Mouse (Mus musculus): ENCODE measurements around the gene Eif4a3.
"Not testable (repeated sequence)": the region's sequence is repeated elsewhere in the genome, so short reads cannot be mapped to it uniquely, and the experiment has no call there.

The Eif4a3 gene

GRCm38 (mm10) chr11:119298917-119299316 is 972 bp downstream of the Eif4a3 start:
- in situ Hi-C loops (cut with MboI, MseI), result no loop called here

DNA sequence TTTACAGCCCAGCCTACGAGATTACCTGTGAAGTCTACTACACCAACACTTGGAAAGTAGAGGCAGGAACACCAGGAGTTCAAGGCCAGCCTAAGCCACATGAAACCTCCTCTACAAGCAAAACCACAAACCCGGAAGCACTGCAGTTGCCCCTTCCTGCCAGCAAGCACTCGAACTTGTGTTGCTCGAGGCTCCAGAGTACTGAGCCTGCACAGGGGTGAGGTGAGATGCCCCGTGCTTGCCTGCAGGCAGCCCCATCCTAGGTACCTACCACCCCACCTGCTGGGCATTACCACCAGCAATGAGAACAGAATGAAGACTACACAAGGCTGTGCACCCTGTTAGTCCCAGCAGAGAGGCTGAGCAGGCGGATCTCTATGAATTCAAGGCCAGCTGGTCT is 1.9 kb downstream of the Eif4a3 start:
- in situ Hi-C loops (cut with MboI, MseI), result no loop called here

GRCm38 (mm10) chr11:119292861-119293260 is 7.0 kb downstream of the Eif4a3 start:
- in situ Hi-C loops (cut with MboI, MseI), result not testable (repeated sequence)

- in situ Hi-C loops (cut with MboI, MseI), result no loop called here
Observed at GRCm38 (mm10) chr11:119287207-119287992, 12.5 kb downstream of the Eif4a3 start.

DNA sequence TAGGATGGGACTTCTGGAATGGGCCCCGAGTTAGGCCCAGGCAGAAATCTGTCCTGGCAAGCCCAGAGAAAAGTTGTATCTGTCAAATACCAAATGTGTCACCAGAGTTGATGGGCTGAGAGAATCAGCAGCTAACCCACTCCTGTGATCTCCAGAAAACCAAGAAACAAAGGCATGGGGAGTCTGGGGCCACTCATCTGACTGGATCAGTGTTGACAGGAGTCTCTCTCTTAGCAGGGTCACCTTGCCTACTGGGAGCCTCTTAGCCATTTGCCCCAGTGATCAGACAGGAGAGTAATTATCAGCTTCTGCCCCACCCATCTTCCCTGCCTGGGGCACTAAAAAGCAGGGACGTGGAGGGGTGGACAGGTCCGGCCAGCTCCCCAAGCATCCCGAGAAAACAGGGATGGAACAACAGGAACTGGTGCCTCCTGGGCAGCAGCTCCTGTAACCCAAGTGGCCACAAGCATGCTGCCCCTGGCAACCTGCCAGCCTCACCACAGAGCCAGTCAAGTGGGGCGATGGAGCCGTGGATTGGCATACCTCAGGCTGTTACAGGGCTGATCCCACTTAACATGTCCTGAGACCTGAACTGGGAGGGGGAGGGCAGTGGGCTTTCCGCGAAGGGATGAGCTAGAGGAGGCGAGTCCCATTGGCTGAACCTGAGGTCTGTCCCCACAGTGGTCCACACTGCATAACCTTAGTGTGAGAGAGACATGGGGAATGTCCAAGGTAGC is 13.9 kb downstream of the Eif4a3 start:
- in situ Hi-C loops (cut with MboI, MseI), result no loop called here

DNA sequence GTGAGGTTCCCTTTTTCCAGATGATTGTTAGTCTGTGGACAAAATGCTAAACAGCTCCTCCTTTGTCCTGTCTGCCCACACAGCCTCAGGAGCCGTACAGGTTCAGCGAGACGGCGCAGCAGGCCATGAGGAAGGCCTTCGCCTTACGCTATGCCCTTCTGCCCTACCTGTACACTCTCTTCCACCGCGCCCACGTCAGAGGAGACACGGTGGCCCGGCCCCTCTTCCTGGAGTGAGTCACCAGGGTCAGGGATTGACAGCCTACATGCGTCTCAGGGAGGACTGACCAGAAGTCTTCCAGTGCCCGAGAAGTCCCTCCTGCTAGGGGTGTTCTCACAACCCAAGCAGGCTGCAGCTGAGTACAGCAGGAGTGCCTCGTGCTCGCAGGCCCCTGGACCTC is 18.9 kb downstream of the Eif4a3 start:
- in situ Hi-C loops (cut with MboI, MseI), result no loop called here

- in situ Hi-C loops (cut with MboI, MseI), result no loop called here
Observed at GRCm38 (mm10) chr11:119273186-119273930, 26.5 kb downstream of the Eif4a3 start.

DNA sequence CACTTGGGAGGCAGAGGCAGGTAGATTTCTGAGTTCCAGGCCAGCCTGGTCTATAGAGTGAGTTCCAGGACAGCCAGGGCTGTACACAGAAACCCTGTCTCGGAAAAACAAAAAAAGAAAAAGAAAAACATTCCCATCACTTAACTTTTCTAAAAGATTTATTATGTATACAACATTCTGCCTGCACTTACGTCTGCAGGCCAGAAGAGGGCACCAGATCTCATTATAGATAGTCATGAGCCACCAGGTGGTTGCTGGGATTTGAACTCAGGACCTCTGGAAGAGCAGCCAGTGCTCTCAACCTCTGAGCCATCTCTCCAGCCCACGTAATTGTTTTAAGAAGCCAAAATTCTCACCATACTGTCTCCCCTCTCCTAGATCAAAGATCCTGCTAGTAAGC is 27.4 kb downstream of the Eif4a3 start:
- in situ Hi-C loops (cut with MboI, MseI), result not testable (repeated sequence)

DNA sequence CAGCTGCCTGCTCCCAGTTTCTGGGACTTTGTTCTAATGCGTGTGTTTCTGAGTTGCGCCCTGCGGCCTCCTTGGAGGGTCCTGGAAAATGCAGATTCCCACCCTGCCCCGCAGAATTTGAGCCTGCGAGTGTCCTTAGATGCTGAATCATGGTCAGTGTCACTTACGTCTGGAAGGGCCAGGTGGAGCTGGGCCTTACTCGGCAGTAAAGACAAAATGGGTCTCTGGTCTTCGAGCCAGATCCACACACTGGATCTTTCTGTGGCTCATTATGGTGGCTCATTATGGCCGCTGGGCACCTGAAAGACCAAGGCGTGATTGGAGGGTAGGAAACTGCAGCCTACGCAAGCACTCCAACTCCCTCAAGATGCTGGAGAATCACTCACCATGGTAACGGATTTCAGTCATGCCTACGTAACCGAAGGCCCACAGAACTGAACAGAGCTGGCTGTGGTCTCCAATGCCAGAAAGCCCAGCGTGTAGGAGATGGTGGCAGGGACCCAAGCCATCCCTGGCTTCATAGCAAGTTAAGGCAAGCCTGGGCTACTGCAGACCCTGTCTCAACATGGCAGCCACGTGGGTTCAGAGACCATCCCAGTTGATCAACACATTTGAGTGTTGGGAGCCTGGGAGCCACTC is 31.2 kb downstream of the Eif4a3 start:
- in situ Hi-C loops (cut with MboI, MseI), result no loop called here

DNA sequence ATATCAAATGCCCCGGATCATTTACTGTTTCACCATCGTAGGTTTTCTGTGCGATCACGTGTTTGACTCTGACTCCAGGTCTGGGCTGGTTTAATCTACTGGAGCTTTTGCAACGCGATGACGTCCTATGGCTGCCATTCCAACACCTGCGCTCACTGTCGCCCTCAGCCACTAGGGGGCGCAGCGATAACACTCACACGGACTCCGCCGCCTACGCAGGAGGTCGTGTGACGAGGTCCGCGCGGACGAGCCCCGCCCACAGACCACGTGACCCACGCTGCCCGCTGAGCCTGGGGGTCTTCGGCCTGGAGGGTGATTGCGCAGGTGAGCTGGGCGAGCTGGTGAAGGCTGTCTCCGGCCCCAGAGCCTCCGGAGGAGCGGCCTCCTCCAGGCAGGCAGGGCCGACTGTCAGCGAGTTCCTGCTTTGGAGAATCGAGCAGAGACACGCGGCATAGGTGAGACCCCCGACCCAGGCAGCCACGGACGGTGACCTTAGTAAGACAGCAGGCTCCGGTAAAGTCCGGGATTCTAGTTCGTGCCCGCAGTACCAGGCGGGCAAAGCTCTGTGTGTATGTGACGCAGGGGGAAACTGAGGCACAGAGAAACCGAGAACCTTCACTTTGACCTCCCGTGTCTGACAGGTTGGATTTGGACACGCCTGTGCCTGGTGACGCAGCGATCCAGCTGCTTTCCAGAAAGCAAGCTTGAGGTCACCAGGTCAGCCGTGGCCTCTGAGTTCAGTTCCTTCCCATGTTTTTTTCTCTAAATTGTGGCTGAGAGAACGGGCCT is 31.9 kb downstream of the Eif4a3 start, which contains the start of gene Gaa:
TSS of gene Gaa (plus strand) at position 120 of the 789 bp plus-strand sequence.
- in situ Hi-C loops (cut with MboI, MseI), result no loop called here

GRCm38 (mm10) chr11:119267241-119267674 is 32.6 kb downstream of the Eif4a3 start:
- in situ Hi-C loops (cut with MboI, MseI), result no loop called here

DNA sequence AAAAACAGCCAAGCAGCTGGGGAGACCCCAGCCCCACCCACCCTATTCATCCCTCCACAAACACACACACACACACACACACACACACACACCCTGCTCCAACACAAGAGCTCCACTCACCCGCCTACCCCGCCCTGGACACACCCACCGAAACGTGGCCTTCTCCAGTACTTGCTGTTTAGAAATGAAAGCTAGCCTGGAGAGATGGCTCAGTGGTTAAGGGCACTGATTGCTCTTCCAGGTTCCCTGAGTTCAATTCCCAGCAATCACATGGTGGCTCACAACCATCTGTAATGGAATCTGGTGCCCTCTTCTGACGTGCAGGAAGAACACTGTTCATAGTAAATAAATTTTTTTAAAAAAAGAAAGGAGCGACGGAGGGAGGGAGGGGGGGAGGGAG is 34.1 kb downstream of the Eif4a3 start:
- in situ Hi-C loops (cut with MboI, MseI), result no loop called here

GRCm38 (mm10) chr11:119264413-119264812 is 35.5 kb downstream of the Eif4a3 start:
- in situ Hi-C loops (cut with MboI, MseI), result no loop called here

DNA sequence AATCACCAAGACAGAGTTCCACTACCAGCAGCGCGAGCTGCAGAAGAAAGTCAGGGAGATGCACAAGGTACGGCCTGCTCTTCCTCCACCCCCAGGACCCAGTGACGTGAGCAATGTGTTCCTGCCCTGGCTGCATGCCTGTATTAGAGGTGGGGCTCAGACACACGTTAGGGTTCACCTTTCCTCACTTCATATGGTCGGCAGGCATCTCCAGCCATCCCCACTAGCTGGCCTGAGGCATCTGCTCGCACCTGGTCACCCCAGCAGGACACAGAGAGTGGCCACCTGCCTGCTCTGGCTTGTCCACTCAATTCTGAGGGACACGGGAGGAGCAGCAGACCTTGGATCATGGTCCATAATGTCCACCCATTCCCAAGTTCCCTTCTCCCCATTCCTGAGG is 39.9 kb downstream of the Eif4a3 start:
- in situ Hi-C loops (cut with MboI, MseI), result no loop called here

DNA sequence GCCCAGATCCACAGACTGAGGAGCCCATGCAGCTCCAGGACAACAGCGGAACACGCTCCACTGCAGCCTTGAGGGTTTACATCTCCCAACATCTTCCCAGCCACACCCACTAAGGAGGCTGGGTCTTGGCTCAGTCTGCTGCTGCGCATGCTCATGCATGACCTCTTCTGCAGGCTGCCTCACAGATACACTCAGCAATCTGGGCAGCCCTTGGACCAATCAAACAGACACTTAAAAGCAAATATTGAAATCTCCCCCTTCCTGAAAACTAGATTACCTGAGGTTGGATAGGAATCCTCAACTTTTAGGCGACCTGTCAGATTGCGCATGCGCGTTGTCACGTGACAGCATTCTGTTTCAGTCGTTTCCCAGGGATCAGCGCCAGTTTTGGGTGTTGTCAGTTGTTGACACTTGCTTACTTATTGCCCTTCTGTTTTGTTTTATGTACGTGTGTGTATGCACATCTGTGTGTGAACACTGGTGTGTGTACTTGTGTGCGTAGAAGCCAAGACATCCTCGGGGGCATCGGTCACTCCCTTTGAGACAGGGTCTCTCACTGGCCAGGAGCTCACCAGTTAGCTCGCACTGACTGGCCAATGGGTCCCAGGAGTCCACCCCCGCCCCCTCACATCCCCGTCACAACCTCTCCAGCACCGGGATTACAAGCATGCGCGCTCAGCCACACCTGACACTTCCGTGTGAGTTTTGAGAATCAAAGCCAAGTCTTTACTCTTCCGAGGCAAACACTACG is 41.1 kb downstream of the Eif4a3 start:
- in situ Hi-C loops (cut with MboI, MseI), result no loop called here

DNA sequence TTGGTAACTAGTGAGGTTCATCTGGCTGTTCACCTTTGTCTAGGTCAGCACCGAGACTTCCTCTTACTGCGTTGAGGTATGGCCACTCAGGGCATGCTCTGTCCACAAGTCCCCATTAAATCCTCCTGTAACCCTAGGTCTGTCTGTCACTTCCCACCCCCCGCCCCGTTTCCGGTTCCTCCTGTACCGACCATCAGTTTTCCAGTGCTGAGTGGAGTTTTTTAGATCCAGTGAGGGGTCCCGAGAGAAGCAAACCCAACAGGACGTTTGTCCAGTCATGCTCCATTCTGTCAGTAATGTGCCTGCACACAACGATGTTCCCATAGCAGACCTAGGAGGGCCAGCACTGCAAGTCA is 41.7 kb downstream of the Eif4a3 start:
- in situ Hi-C loops (cut with MboI, MseI), result no loop called here

DNA sequence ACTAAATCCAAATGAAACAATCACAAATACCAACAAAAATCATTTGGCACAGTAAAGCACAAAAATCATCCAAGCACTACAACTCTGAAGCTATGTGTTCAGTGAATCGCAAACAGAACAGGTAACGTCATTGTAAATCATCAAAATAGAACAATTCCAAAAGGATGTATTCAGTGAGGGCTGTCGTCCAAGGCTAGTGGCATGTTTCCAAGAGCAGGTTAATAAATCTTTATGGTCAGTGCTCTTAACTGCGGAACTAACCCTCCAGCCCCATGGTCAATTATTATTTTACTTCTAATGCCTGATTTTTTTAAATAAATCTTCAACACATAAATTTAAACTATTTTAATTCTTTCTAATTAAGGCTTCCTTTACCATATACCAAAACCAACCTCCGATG is 43.3 kb downstream of the Eif4a3 start:
- in situ Hi-C loops (cut with MboI, MseI), result not testable (repeated sequence)

- in situ Hi-C loops (cut with MboI, MseI), result no loop called here
Observed at GRCm38 (mm10) chr11:119252854-119253541, 46.9 kb downstream of the Eif4a3 start.

- in situ Hi-C loops (cut with MboI, MseI), result no loop called here
Observed at GRCm38 (mm10) chr11:119250998-119251397, 48.9 kb downstream of the Eif4a3 start.

DNA sequence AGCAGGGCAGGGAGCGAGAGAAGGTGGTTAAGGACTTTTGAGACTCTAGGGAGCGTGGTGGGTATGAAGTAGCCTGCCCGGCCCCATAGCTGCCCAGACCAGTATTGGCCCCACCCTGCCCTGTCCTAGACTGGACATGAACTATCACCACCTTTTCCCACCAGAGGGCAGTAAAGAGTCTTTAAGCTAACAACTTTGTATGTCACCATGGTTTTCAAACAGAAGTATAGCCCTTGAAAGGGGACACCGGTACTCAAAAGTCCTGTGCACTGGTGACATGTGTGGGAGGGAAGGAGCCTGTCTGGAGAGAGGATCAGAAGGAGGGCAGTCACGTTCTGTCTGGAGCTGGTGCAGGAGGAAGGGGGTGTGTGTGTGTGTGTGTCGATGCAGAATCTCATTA is 50.9 kb downstream of the Eif4a3 start:
- in situ Hi-C loops (cut with MboI, MseI), result no loop called here

Measured in T-helper 2 cell (primary cell).